Mouse (Mus musculus): Measurements from ENCODE around the gene Ces5a. TPM values are rescaled to one million over a fixed set of nuclear protein-coding genes. Genes with fewer than 3 reads are reported as not detected.
"Not testable (repeated sequence)": the region's sequence is repeated elsewhere in the genome, so short reads cannot be mapped to it uniquely, and the experiment has no call there.

The Ces5a gene
- polyA plus RNA-seq, 1 experiment from 2014 or later: not detected

GRCm38 (mm10) chr8:93563551-93563950, 27.9 kb upstream of the Ces5a start:
- Histone ChIP-seq H3K9ac (ENCODE audit: low read depth, low read length) (no peak overlapping the region), H3K9me3 (ENCODE audit: control insufficient read depth, low read length) (peaks cover 4% of the 10 kb centered on the region), H3K27ac (ENCODE audit: low read length) (no peak overlapping the region), H3K4me3 (ENCODE audit: low read length) (no peak overlapping the region), H3K36me3 (ENCODE audit: control insufficient read depth, insufficient read depth, low read length) (no peaks in the 10 kb centered on the region), H3K27me3 (replicated peaks; ENCODE audit: control insufficient read depth, insufficient read depth, low read length) (no peaks in the 10 kb centered on the region), H3K4me2 (ENCODE audit: low read depth, low read length) (no peak overlapping the region), H3K4me1 (ENCODE audit: control insufficient read depth, insufficient read depth, low read length) (no peaks in the 10 kb centered on the region)
- 83% methylated on average over 7 of the region's 7 CpGs for WGBS
- ATAC-seq: no peak

DNA sequence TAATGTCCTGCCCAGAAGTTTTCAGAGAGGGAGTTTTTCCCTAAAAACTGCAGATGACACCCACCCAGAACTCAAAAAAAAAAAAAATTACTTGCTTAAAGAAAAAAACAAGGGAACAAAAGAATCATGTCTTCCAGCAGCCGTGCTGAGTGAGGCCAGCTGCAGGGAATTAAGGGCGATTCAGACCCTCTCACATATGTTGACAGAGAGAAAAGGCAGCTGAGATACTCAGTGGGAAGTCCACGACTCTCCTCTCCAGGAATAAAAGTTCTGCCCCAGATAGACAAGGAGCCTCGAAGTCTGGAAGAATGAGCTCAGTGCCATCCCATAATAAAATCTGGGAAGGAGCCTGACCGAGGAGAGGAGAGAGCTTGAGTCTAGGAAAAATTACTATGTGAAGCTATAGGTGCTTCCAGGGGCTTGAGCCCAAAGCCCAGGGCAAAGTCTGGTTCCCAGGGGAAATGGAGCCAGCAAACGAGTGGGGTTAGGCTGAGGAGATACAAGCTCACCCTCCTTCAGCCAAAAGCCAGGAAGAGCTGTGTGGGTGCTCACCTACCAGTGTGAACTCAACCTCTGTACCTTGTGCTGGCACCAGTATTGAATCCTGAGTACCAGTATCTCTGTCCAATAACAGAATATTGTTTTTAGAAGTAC, 27.1 kb upstream of the Ces5a start:
- ATAC-seq: no peak
- Histone ChIP-seq H3K4me1 (ENCODE audit: control insufficient read depth, insufficient read depth, low read length) (no peaks in the 10 kb centered on the region), H3K4me3 (ENCODE audit: low read length) (no peak overlapping the region), H3K9me3 (ENCODE audit: control insufficient read depth, low read length) (no peaks in the 10 kb centered on the region), H3K9ac (ENCODE audit: low read depth, low read length) (no peak overlapping the region), H3K27me3 (replicated peaks; ENCODE audit: control insufficient read depth, insufficient read depth, low read length) (no peaks in the 10 kb centered on the region), H3K27ac (ENCODE audit: low read length) (no peak overlapping the region), H3K36me3 (ENCODE audit: control insufficient read depth, insufficient read depth, low read length) (no peaks in the 10 kb centered on the region), H3K4me2 (ENCODE audit: low read depth, low read length) (no peak overlapping the region)
- 26% methylated on average over 6 of the region's 6 CpGs for WGBS

- Histone ChIP-seq H3K9ac (ENCODE audit: low read depth, low read length) (no peak overlapping the region), H3K4me3 (ENCODE audit: low read length) (no peak overlapping the region), H3K36me3 (ENCODE audit: control insufficient read depth, insufficient read depth, low read length) (no peaks in the 10 kb centered on the region), H3K27me3 (replicated peaks; ENCODE audit: control insufficient read depth, insufficient read depth, low read length) (no peaks in the 10 kb centered on the region), H3K4me1 (ENCODE audit: control insufficient read depth, insufficient read depth, low read length) (no peaks in the 10 kb centered on the region), H3K4me2 (ENCODE audit: low read depth, low read length) (no peak overlapping the region), H3K27ac (ENCODE audit: low read length) (no peak overlapping the region), H3K9me3 (ENCODE audit: control insufficient read depth, low read length) (no peaks in the 10 kb centered on the region)
- WGBS: 76% methylated on average over 3 of the region's 3 CpGs
- no peak for ATAC-seq
Measured at GRCm38 (mm10) chr8:93561271-93561670, 25.6 kb upstream of the Ces5a start.

- Histone ChIP-seq H3K9me3 (ENCODE audit: control insufficient read depth, low read length) (peaks cover 2% of the 10 kb centered on the region; the same call in 1 of the 2 replicates), H3K4me2 (ENCODE audit: low read depth, low read length) (no peak overlapping the region), H3K27ac (ENCODE audit: low read length) (no peak overlapping the region), H3K9ac (ENCODE audit: low read depth, low read length) (no peak overlapping the region), H3K4me3 (ENCODE audit: low read length) (no peak overlapping the region), H3K4me1 (ENCODE audit: control insufficient read depth, insufficient read depth, low read length) (no peaks in the 10 kb centered on the region), H3K36me3 (ENCODE audit: control insufficient read depth, insufficient read depth, low read length) (no peaks in the 10 kb centered on the region), H3K27me3 (replicated peaks; ENCODE audit: control insufficient read depth, insufficient read depth, low read length) (no peaks in the 10 kb centered on the region)
- ATAC-seq: no peak
- 65% methylated on average over 2 of the region's 2 CpGs for WGBS
Measured at GRCm38 (mm10) chr8:93559696-93560095, 24.1 kb upstream of the Ces5a start.

DNA sequence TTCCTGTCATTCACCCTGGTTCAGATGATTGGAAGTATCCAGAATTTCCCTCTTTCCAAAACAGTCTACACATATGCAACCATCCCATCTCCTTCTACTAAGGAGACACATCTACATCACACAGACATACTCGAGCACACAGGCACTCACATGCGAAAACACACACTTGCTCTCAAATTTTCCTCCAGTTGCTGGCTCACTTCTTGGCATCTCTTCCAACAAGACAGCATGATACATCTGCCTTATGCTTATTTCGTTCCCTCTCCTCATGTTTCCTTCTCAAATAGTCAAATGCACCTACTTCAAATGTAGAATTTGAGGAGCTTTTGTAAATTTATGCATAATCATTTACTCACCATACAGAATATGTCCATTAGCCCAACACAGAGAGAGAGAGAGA, 33.0 kb downstream of the Ces5a start:
- no peaks in the 10 kb centered on the region for H3K4me1 ChIP-seq (ENCODE audit: control insufficient read depth, insufficient read depth, low read length)
- H3K27ac ChIP-seq (ENCODE audit: low read length): no peak overlapping the region
- H3K9me3 ChIP-seq (ENCODE audit: control insufficient read depth, low read length): no peaks in the 10 kb centered on the region
- WGBS: 85% methylated on average over 3 of the region's 3 CpGs
- no peak overlapping the region for H3K4me3 ChIP-seq (ENCODE audit: low read length)
- no peaks in the 10 kb centered on the region for H3K27me3 ChIP-seq (replicated peaks; ENCODE audit: control insufficient read depth, insufficient read depth, low read length)
- no peak for ATAC-seq
- no peaks in the 10 kb centered on the region for H3K36me3 ChIP-seq (ENCODE audit: control insufficient read depth, insufficient read depth, low read length)
- H3K9ac ChIP-seq (ENCODE audit: low read depth, low read length): no peak overlapping the region
- H3K4me2 ChIP-seq (ENCODE audit: low read depth, low read length): no peak overlapping the region

- no peak for ATAC-seq
- 37% methylated on average over 9 of the region's 9 CpGs for WGBS
- H3K4me1 ChIP-seq (ENCODE audit: control insufficient read depth, insufficient read depth, low read length): no peaks in the 10 kb centered on the region
- no peak overlapping the region for H3K4me2 ChIP-seq (ENCODE audit: low read depth, low read length)
- H3K27me3 ChIP-seq (replicated peaks; ENCODE audit: control insufficient read depth, insufficient read depth, low read length): no peaks in the 10 kb centered on the region
- no peaks in the 10 kb centered on the region for H3K9me3 ChIP-seq (ENCODE audit: control insufficient read depth, low read length)
- no peak overlapping the region for H3K4me3 ChIP-seq (ENCODE audit: low read length)
- H3K27ac ChIP-seq (ENCODE audit: low read length): no peak overlapping the region
- H3K36me3 ChIP-seq (ENCODE audit: control insufficient read depth, insufficient read depth, low read length): no peaks in the 10 kb centered on the region
- no peak overlapping the region for H3K9ac ChIP-seq (ENCODE audit: low read depth, low read length)
Measured at GRCm38 (mm10) chr8:93499437-93499836, 36.2 kb downstream of the Ces5a start.

DNA sequence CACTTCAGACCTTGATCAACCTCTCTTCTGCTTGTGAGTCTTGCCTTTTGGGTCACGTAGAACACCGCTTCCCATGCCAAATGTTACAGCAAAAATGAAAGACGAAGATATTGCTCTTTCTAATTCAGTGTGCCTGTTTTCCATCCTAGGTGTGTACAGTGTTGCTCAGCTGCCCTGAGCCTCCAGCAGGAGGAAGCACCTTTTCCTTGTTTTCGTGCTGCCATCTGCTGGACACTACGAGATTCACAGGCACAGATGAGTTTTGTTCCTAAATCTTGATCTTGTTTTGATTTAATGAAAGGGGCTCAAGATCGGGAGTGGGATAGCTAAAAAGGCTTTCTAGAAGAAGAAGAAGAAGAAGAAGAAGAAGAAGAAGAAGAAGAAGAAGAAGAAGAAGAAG, 40.3 kb downstream of the Ces5a start:
- ATAC-seq: no peak
- no peak overlapping the region for H3K4me2 ChIP-seq (ENCODE audit: low read depth, low read length)
- no peak overlapping the region for H3K27ac ChIP-seq (ENCODE audit: low read length)
- H3K36me3 ChIP-seq (ENCODE audit: control insufficient read depth, insufficient read depth, low read length): no peaks in the 10 kb centered on the region
- H3K27me3 ChIP-seq (replicated peaks; ENCODE audit: control insufficient read depth, insufficient read depth, low read length): no peaks in the 10 kb centered on the region
- H3K4me3 ChIP-seq (ENCODE audit: low read length): no peak overlapping the region
- no peaks in the 10 kb centered on the region for H3K9me3 ChIP-seq (ENCODE audit: control insufficient read depth, low read length)
- no peaks in the 10 kb centered on the region for H3K4me1 ChIP-seq (ENCODE audit: control insufficient read depth, insufficient read depth, low read length)
- H3K9ac ChIP-seq (ENCODE audit: low read depth, low read length): no peak overlapping the region
- 24% methylated on average over 6 of the region's 6 CpGs for WGBS

GRCm38 (mm10) chr8:93488743-93489142, 46.9 kb downstream of the Ces5a start:
- no peaks in the 10 kb centered on the region for H3K4me1 ChIP-seq (ENCODE audit: control insufficient read depth, insufficient read depth, low read length)
- no peak overlapping the region for H3K9ac ChIP-seq (ENCODE audit: low read depth, low read length)
- H3K36me3 ChIP-seq (ENCODE audit: control insufficient read depth, insufficient read depth, low read length): no peaks in the 10 kb centered on the region
- no peak overlapping the region for H3K4me2 ChIP-seq (ENCODE audit: low read depth, low read length)
- 14% methylated on average over 4 of the region's 4 CpGs for whole genome bisulfite sequencing
- no peak for ATAC-seq
- no peak overlapping the region for H3K4me3 ChIP-seq (ENCODE audit: low read length)
- no peaks in the 10 kb centered on the region for H3K9me3 ChIP-seq (ENCODE audit: control insufficient read depth, low read length)
- no peak overlapping the region for H3K27ac ChIP-seq (ENCODE audit: low read length)
- H3K27me3 ChIP-seq (replicated peaks; ENCODE audit: control insufficient read depth, insufficient read depth, low read length): no peaks in the 10 kb centered on the region

DNA sequence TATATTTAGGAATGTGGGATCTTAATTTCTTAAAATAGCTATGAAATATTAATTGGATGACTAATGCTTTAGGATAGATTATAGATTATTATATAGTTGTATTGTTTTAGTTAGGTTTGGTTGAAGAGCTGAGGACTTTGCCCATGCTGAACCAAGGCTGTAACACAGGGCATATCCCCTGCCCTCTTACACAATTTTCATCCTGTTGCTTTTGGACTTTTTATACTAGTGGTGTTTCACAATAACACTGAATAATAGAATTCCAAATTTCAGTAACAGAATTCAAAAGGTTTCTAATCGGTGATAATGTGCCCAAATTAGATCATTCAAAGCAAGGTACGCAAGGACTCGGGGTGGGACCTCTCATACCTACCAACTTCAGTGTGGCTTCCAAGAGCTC, 57.4 kb downstream of the Ces5a start:
- no peak for ATAC-seq
- 97% methylated on average over 3 of the region's 3 CpGs for WGBS
- no peak overlapping the region for H3K27ac ChIP-seq (ENCODE audit: low read length)

DNA sequence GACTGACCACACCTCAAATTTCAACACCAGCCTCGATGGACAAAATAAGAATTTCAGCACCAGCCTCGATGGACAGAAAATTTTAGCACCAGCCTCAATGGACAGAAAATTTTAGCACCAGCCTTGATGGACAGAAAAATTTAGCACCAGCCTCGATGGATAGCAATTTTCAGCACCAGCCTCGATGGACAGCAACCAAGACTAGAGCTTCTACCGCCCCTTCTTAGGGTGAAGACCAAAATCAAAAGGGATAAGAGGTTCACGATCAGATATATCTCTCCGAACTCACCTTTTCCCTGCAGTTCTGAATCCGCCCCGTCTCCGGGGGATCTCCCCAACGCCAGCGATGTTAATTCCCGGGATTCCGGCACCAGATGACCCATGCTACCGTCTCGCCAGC, 65.9 kb downstream of the Ces5a start:
- H3K4me2 ChIP-seq (ENCODE audit: low read depth, low read length); ATAC-seq; H3K4me1 ChIP-seq (ENCODE audit: control insufficient read depth, insufficient read depth, low read length); H3K9ac ChIP-seq (ENCODE audit: low read depth, low read length); H3K9me3 ChIP-seq (ENCODE audit: control insufficient read depth, low read length); H3K36me3 ChIP-seq (ENCODE audit: control insufficient read depth, insufficient read depth, low read length); H3K27me3 ChIP-seq (replicated peaks; ENCODE audit: control insufficient read depth, insufficient read depth, low read length); H3K4me3 ChIP-seq (ENCODE audit: low read length); H3K27ac ChIP-seq (ENCODE audit: low read length): not testable (repeated sequence)
- WGBS: 79% methylated on average over 16 of the region's 16 CpGs

More for the DNA sequence above, 57.4 kb downstream of the Ces5a start:
- Histone ChIP-seq H3K4me3 (ENCODE audit: low read length) (no peak overlapping the region), H3K4me2 (ENCODE audit: low read depth, low read length) (no peak overlapping the region), H3K9ac (ENCODE audit: low read depth, low read length) (no peak overlapping the region), H3K4me1 (ENCODE audit: control insufficient read depth, insufficient read depth, low read length) (no peaks in the 10 kb centered on the region), H3K27me3 (replicated peaks; ENCODE audit: control insufficient read depth, insufficient read depth, low read length) (no peaks in the 10 kb centered on the region), H3K36me3 (ENCODE audit: control insufficient read depth, insufficient read depth, low read length) (no peaks in the 10 kb centered on the region), H3K9me3 (ENCODE audit: control insufficient read depth, low read length) (no peaks in the 10 kb centered on the region)
